Mouse (Mus musculus): ENCODE data around the gene Gm10837.

Gm10837 gene

GRCm38 (mm10) chr14:122477971-122478573, 12.3 kb upstream of the Gm10837 start:
- CTCF ChIA-PET = interaction anchor here (0.6 to 1.0 kb wide), 2 partner anchors 9 to 418 kb away, joined by 4 to 5 read pairs; no protein-coding TSS in a partner anchor

GRCm38 (mm10) chr14:122478574-122479011, 11.8 kb upstream of the Gm10837 start:
- CTCF ChIA-PET = interaction anchor here (0.5 to 1.0 kb wide), 3 partner anchors 9 to 419 kb away, joined by 4 to 6 read pairs (median 5); partner anchors contain the start of gene Zic5

- CTCF ChIA-PET = no interaction called here
These were observed 10.8 kb upstream of the Gm10837 start for GRCm38 (mm10) chr14:122479461-122480109.

- CTCF ChIA-PET = interaction anchor here (0.7 kb wide), 1 partner anchor 12 kb away, joined by 3 read pairs; no protein-coding TSS in a partner anchor
These were observed 10.0 kb upstream of the Gm10837 start for GRCm38 (mm10) chr14:122480355-122480754.

GRCm38 (mm10) chr14:122481181-122481580, 9.2 kb upstream of the Gm10837 start:
- CTCF ChIA-PET = no interaction called here

GRCm38 (mm10) chr14:122482081-122483023, 8.0 kb upstream of the Gm10837 start:
- CTCF ChIA-PET = interaction anchor here (0.6 kb wide), 2 partner anchors 27 to 143 kb away, joined by 3 read pairs; no protein-coding TSS in a partner anchor

- CTCF ChIA-PET = interaction anchor here (0.6 to 0.7 kb wide), 2 partner anchors 27 to 1205 kb away, joined by 3 to 4 read pairs; no protein-coding TSS in a partner anchor
These were observed 7.4 kb upstream of the Gm10837 start for GRCm38 (mm10) chr14:122483024-122483385.

GRCm38 (mm10) chr14:122483556-122484421, 6.6 kb upstream of the Gm10837 start:
- CTCF ChIA-PET = interaction anchor here (0.6 to 0.7 kb wide), 2 partner anchors 26 to 1206 kb away, joined by 3 to 4 read pairs; no protein-coding TSS in a partner anchor

GRCm38 (mm10) chr14:122484458-122484843, 5.9 kb upstream of the Gm10837 start:
- CTCF ChIA-PET = no interaction called here

GRCm38 (mm10) chr14:122484844-122485551, 5.4 kb upstream of the Gm10837 start:
- CTCF ChIA-PET = no interaction called here

- CTCF ChIA-PET = no interaction called here
These were observed 4.7 kb upstream of the Gm10837 start for GRCm38 (mm10) chr14:122485635-122486181.

- CTCF ChIA-PET = interaction anchor here (0.5 kb wide), 1 partner anchor 22 kb away, joined by 3 read pairs; no protein-coding TSS in a partner anchor
These were observed 3.8 kb upstream of the Gm10837 start for GRCm38 (mm10) chr14:122486611-122487010.

GRCm38 (mm10) chr14:122487366-122487765, 3.0 kb upstream of the Gm10837 start:
- CTCF ChIA-PET = interaction anchor here (0.5 to 0.7 kb wide), 2 partner anchors 9 to 23 kb away, joined by 3 to 5 read pairs; no protein-coding TSS in a partner anchor

GRCm38 (mm10) chr14:122489041-122489440, 1.3 kb upstream of the Gm10837 start:
- CTCF ChIA-PET = interaction anchor here (1.1 kb wide), 1 partner anchor 12 kb away, joined by 3 read pairs; no protein-coding TSS in a partner anchor

- CTCF ChIA-PET = interaction anchor here (0.7 to 1.1 kb wide), 2 partner anchors 13 to 549 kb away, joined by 3 read pairs; no protein-coding TSS in a partner anchor
These were observed 536 bp upstream of the Gm10837 start for GRCm38 (mm10) chr14:122489686-122490414.

GRCm38 (mm10) chr14:122491521-122491920, 1.1 kb downstream of the Gm10837 start:
- CTCF ChIA-PET = interaction anchor here (0.9 kb wide), 1 partner anchor 23 kb away, joined by 3 read pairs; no protein-coding TSS in a partner anchor

- CTCF ChIA-PET = no interaction called here
These were observed 1.6 kb downstream of the Gm10837 start for GRCm38 (mm10) chr14:122492015-122492414.

- CTCF ChIA-PET = interaction anchor here (0.6 kb wide), 1 partner anchor 26 kb away, joined by 3 read pairs; no protein-coding TSS in a partner anchor
These were observed 18.7 kb downstream of the Gm10837 start for GRCm38 (mm10) chr14:122509058-122509457.

GRCm38 (mm10) chr14:122511519-122511918, 21.1 kb downstream of the Gm10837 start:
- CTCF ChIA-PET = no interaction called here
